Mouse (Mus musculus) cerebral cortex, adult 2 months (tissue): Measurements from ENCODE around the gene Als2cl.

Source experiments
- WGBS: fragments of 180-500 bp; shearing (Covaris S2); methylation state at CpG from one replicate; pipeline ENCODE4 v1.1.7; 2018; 5-methylcytosine and 5-hydroxymethylcytosine counted together

Als2cl gene

GRCm38 (mm10) chr9:110916786-110917185 is 37.1 kb downstream of the Als2cl start, which contains the start of gene Fam240a:
Gene Fam240a, minus strand, starts transcription at chr9:110916861.
- 91% methylated on average over 7 of the region's 7 CpGs for WGBS

- WGBS: 54% methylated on average over 15 of the region's 15 CpGs
Measured at GRCm38 (mm10) chr9:110920665-110921419, 41.2 kb downstream of the Als2cl start.

DNA sequence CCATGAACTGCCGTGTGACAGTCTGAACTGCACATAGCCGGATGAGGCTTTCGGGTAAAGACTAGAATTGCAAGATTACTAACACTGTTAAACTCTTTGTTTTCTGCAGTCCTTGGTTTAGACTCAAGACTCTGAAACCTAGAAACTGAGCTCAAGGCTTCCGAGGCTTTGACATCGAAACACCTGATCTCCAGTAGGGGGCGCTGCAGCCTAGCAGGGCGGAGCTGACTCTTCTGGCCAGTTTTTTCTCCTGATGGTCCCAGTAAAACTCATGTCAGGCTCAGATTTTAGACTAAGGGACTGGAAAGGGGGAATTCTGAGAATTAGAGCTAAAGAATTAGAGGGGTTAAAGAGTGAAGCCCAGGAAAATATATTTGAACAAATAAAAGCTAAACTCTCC is 43.1 kb downstream of the Als2cl start:
- 18% methylated on average over 7 of the region's 7 CpGs for WGBS

DNA sequence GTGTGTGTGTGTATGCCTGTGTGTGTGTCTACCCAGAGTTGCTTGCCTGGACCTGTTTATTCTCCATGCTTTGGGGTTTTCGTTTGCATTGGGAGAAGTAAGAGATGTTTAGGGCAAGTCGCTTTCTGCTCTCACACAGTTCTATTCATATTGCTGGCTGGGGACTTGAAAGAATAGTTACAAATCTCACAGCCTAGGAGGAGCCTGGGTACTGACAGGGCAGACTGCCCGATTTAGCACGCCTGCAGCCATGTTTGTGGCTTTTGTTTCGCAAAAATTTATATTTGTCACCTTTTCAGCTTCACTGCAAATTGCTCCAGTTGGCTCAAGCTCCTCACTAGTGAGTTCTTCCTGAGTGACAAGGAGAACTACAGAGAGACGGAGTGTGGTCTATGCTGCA is 51.9 kb downstream of the Als2cl start:
- WGBS: 48% methylated on average over 6 of the region's 6 CpGs

- WGBS: 66% methylated on average over 12 of the region's 12 CpGs
Measured at GRCm38 (mm10) chr9:110933850-110934437, 54.3 kb downstream of the Als2cl start.

GRCm38 (mm10) chr9:110935941-110936340 is 56.3 kb downstream of the Als2cl start:
- WGBS: 78% methylated on average over 7 of the region's 7 CpGs

GRCm38 (mm10) chr9:110937506-110938490 is 58.1 kb downstream of the Als2cl start:
- 85% methylated on average over 12 of the region's 12 CpGs for WGBS

DNA sequence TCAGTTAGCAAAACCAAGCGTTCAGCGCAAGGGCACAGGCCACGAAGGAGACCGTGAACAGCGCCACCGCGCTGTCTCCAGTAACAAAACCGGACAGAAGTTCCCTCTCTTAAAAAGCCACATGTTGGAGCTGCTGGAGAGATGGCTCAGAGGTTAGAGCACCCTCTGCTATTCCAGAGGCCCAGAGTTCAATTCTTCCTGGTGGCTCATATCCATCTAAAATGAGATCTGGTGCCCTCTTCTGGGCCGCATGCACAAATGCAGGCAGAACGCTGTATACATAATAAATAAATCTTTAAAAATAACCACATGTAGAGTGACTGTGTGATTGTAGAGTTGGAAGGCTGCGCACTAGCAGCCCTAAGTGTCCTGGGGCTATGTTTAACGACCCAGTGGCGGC is 64.6 kb downstream of the Als2cl start:
- WGBS: 36% methylated on average over 13 of the region's 13 CpGs

DNA sequence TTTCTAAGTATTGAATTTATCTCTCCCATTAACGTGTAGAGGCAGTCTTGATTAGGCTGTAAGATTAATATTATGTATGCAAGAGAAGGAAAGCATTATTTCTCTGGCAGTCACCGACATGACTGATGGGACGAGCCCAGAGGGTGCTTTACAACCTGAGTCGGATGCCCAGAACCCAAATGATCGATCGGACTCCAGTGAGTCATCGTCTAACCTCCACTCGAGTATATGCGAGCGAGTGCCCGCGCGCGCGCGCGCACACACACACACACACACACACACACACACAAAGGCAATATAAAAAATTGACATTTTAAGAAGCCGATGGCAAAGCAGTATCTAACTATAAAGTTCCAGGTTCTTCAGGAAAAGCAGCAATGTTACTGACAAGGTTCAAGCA is 65.7 kb downstream of the Als2cl start:
- 45% methylated on average over 18 of the region's 18 CpGs for WGBS

DNA sequence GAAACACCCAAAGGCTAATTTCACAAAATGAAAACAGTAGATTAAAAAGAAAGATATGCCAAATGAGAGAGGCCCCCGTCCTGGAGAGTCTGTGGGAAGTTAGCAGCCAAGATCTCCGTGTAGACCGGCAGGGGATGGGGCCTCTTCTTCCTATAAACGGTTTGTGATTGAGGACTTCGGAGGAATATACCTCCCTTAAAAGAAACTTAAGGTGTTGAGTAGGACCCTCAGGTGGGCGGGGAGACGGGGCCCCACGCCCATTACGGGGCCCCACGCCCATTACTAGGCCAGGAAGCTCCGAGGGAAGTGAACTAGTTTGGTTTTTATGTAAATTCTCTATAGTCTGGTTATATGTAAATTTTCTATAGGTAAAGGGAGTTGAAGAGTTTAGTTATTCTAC is 66.3 kb downstream of the Als2cl start, which contains the start of gene Tdgf1:
Tdgf1 (minus strand) TSS at position 233 of the 400 bp plus-strand sequence.
- 61% methylated on average over 11 of the region's 11 CpGs for WGBS

GRCm38 (mm10) chr9:110946548-110947044 is 66.9 kb downstream of the Als2cl start:
- WGBS: 61% methylated on average over 20 of the region's 20 CpGs

DNA sequence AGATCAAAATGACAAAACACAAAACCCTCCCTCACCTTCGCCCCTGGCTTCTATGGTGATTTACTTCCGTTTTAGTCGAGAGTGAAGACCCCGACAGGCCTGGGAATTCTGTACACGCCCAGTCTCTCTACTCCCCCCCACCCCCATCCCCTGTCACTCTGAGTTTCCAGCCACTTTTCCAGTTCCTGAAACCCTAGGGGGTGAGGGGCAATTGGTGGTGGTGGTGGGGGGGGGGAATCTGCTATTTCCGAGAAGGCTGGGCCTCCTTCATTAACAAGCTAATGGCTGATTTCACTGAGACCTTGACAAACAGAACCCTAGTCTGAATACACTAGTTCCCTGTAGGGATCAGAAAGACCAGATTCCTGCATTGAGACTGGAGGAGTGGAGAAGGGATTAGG is 67.6 kb downstream of the Als2cl start:
- WGBS: 69% methylated on average over 6 of the region's 6 CpGs

DNA sequence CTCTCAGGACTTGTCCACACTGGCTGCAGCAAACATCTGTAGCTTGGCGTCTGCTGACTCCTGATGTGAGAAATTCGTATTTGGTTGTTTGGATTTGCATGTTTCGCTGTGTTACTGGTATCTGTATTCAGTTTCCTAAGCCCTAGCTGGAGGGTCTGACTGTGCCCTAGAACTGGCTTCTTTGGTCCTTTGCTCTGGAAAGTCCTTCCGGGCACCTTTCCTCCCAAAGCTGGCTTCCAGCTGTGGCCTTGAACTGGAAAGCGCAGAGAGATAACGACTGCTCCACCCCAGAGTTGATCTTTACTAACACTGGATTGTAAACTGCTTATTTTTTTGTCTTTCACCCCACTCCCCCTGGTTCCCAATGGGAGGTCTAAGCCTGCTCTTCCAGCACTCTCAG is 68.2 kb downstream of the Als2cl start:
- 84% methylated on average over 6 of the region's 6 CpGs for WGBS

DNA sequence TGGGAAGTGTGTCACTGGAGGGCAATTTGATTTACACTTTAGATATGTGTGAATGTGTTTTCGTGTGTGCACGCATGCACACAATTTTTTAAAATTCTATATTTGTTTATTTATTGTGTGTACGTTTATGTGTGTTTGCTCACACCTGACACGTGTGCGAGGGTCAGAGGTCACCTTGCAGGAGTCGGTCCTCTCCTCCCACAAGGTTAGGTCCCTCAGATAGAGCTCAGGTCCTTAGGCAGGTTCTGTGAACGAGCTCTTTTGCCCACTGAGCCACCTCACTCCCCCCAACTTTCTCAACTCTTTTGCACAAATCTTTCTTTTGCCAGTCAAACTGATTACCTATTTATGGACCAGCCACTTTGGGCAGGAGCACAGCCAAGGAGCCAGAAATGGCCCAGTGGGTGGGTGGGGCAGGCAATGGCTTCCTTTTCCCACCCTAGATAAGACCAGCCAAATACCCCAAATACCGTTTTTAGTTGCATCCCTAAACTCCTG is 69.2 kb downstream of the Als2cl start:
- 79% methylated on average over 8 of the region's 8 CpGs for WGBS

DNA sequence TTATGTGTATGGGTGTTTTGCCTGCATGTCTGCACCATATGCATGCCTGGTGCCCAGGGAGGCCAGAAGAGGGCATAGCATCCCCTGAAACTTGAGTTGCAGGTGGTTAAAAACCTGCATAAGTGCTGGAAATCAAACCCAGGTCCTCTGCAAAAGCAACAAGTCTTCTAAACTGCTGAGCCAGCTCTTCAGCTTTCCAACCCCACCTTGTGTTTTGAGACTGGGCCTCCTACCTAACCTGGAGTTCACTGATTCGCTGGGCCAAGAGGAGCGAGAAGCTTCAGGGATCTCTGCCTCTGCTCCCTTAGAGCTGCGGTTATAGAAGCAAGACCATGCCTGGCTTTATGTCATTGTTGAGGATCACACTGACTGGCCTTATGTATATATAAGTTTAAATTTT is 70.4 kb downstream of the Als2cl start:
- WGBS: 98% methylated on average over 3 of the region's 3 CpGs
